Mouse (Mus musculus) left cerebral cortex, postnatal 36 days (tissue): ENCODE results near the gene Lta. TPM values are rescaled to one million over a fixed set of nuclear protein-coding genes. Genes with fewer than 3 reads are reported as not detected.

Experiments used
- DNase-seq, 2 experiments: peaks; one replicate each; pipeline ENCODE4 v3.0.0; 2021 to 2022; ENCODE audit warnings: low spot score in 2 of 2, mixed read lengths in 1 of 2
- intact Hi-C: fragments of 180-260 bp; cut with DNase I; formaldehyde crosslinking; loops from one replicate; pipeline ENCODE4 v1.15.1; 2025
- total RNA-seq, 2 experiments: library from RNA; stranded (reverse); gene quantifications; 2 replicates each; pipeline ENCODE4 v1.2.3; 2021

The Lta gene
- total RNA-seq, 2 experiments from 2014 or later, result 0.44 to 1.1 TPM

DNA sequence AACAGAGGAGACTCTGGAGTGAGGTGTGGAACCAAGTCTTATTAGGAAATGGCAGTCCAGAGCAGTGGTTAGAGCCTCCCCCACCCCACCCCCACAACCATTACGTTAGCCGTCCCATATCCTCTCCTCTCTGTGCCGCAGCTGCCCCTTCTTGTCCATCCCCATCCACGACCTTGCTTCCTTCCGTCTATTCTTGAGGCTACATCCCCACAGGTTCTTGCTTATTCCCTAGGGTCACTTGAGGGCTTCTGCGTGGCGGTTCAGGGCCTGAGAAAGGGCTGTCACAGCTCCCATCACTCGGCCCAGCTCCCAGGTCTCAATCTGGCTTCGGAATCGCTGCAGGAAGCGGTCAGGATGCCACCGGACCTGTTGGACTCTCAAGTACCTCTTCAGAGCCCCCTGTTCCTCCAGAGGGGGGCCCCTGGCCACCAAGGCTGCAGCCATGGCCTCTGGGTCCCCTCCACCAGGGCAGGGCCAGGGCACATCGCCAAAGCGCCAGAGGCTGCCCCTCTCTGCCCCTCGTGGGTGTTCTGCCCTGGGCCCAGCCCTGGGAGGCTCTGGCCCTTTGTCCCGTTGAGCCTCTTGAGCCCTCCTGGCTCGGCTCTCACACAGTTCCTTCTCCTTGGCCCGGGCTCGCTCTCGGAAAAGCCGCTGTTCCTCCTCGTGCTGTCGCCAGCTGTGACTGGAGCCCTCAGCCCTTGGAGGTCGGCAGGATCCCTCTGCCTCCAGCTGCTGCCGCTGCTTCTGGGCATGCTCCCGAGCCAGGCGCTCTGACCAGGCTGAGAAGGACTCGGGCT, 15.2 kb upstream of the Lta start, which contains the start of gene Gm16181:
Gene Gm16181 (plus strand): TSS at position 679 of the 797 bp plus-strand sequence.
- intact Hi-C loops, result no loop called here
- DNase-seq, result no peak

- peak in 1 of 2 experiments; percentile 17 for DNase-seq
- intact Hi-C loops, result no loop called here
Measured at GRCm38 (mm10) chr17:35219601-35220041, 14.5 kb upstream of the Lta start.

DNA sequence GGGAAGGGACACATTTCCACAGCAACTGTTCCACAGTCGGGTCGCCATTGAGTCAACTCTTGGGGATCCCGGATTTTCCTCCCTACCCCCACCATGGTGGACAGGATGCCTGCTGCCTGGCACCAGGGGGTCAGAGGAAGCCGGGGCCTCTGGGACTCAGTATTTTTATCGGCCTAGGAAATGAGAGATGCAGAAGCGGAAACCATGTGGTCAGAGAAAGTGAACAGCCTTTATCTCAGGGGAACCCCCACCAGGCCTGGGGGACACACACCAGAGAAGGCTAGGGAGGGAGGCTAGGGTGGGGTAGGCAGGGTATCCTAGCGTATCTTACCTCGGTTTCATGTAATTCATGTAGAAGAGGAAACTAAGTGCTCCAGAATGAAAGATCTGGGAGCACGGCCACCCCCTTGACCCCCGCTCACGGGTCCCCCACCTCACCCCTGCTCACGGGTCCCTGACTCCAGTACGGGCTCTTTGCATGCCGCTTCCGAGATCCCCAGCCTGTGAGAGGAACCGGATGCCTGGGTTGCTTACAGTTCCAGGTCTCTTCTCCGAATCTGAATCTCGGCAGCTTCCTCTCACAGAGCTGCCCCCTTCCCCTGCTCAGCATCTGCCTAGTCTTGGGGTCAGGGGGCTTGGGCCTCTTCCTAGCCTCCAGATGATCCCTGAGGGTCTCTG, 13.5 kb upstream of the Lta start:
- intact Hi-C loops, result no loop called here

DNA sequence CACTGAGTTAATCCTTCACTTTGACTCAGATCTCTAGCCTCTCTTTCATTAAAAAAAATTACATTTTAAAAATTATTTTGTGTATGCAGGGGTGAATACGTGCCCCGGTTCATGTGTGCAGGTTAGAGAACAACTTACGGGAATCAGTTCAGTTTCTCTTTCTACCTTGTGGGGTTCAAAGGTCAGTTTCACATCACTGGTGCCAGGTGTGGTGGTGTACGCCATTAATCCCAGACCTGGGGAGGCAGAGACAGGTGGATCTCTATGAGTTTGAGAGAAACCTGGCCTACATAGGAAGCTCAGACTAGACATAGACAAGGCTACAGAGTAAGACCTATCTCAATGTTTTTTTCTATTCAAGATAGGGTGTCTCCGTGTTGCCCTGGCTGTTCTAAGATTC, 7.9 kb upstream of the Lta start:
- no peak for DNase-seq
- intact Hi-C loops, result no loop called here

More for the DNA sequence above, 13.5 kb upstream of the Lta start:
- no peak for DNase-seq

GRCm38 (mm10) chr17:35210593-35210992, 5.4 kb upstream of the Lta start:
- DNase-seq, result no peak
- intact Hi-C loops, result no loop called here

- intact Hi-C loops, result no loop called here
Measured at GRCm38 (mm10) chr17:35209785-35210535, 4.8 kb upstream of the Lta start.

GRCm38 (mm10) chr17:35205380-35205769, 224 bp upstream of the Lta start:
- intact Hi-C loops, result no loop called here

More at GRCm38 (mm10) chr17:35209785-35210535, 4.8 kb upstream of the Lta start:
- DNase-seq, result no peak

GRCm38 (mm10) chr17:35202442-35202841, 2.7 kb downstream of the Lta start:
- intact Hi-C loops, result no loop called here
- no peak for DNase-seq

More at GRCm38 (mm10) chr17:35205380-35205769, 224 bp upstream of the Lta start:
- no peak for DNase-seq

DNA sequence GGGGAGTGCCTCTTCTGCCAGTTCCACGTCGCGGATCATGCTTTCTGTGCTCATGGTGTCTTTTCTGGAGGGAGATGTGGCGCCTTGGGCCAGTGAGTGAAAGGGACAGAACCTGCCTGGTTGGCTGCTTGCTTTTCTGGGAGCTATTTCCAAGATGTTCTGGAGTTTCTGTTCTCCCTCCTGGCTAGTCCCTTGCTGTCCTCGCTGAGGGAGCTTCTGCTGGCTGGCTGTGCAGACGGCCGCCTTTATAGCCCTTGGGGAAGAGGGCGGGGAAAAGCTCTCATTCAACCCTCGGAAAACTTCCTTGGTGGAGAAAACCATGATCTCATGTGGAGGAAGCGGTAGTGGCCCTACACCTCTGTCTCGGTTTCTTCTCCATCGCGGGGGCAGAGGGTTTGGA, 3.4 kb downstream of the Lta start, which contains the start of gene Tnf:
Gene Tnf (minus strand): TSS at position 221 of the 400 bp plus-strand sequence.
- peak in 1 of 2 experiments; percentile 11 for DNase-seq
- intact Hi-C loops, result no loop called here

GRCm38 (mm10) chr17:35201128-35201527, 4.0 kb downstream of the Lta start:
- no peak for DNase-seq
- intact Hi-C loops, result no loop called here

GRCm38 (mm10) chr17:35200398-35200797, 4.8 kb downstream of the Lta start:
- intact Hi-C loops, result no loop called here
- DNase-seq, result no peak

DNA sequence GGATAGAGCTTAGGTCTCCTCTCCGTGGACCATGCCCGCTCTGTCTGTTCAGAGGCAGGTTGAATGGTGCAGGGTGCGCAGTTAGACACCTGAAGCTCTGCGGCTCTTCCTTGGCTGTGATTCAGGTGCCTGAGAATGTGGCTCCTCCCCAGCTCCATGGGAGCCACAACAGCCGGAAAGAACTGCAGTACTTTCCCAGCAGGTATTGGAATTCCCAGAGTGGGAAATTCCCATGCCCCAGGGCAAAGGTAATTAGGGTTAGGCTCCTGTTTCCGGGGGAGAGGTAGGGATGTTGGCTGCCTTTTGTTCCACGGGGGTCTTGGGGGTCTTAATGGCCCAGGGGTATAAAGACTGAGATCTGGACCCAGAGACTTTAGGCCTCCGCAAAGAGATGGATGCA, 6.2 kb downstream of the Lta start:
- no peak for DNase-seq
- intact Hi-C loops, result loop anchor here (5.0 kb wide), 1 partner anchor 33 kb away; the partner anchor contains the start of gene Atp6v1g2

- intact Hi-C loops, result loop anchor here (5.0 kb wide), 1 partner anchor 34 kb away; the partner anchor contains the start of gene Atp6v1g2
- no peak for DNase-seq
Measured at GRCm38 (mm10) chr17:35198029-35198428, 7.1 kb downstream of the Lta start.

GRCm38 (mm10) chr17:35197126-35197525, 8.0 kb downstream of the Lta start:
- intact Hi-C loops, result loop anchor here (5.0 kb wide), 1 partner anchor 35 kb away; the partner anchor contains the start of gene Atp6v1g2
- no peak for DNase-seq

GRCm38 (mm10) chr17:35196321-35196641, 8.9 kb downstream of the Lta start:
- intact Hi-C loops, result loop anchor here (5.0 kb wide), 1 partner anchor 36 kb away; the partner anchor contains the start of gene Atp6v1g2
- no peak for DNase-seq

GRCm38 (mm10) chr17:35195631-35196320, 9.4 kb downstream of the Lta start:
- peak; percentile 79 to 85 for DNase-seq
- intact Hi-C loops, result loop anchor here (5.0 kb wide), 1 partner anchor 37 kb away; the partner anchor contains the start of gene Atp6v1g2

DNA sequence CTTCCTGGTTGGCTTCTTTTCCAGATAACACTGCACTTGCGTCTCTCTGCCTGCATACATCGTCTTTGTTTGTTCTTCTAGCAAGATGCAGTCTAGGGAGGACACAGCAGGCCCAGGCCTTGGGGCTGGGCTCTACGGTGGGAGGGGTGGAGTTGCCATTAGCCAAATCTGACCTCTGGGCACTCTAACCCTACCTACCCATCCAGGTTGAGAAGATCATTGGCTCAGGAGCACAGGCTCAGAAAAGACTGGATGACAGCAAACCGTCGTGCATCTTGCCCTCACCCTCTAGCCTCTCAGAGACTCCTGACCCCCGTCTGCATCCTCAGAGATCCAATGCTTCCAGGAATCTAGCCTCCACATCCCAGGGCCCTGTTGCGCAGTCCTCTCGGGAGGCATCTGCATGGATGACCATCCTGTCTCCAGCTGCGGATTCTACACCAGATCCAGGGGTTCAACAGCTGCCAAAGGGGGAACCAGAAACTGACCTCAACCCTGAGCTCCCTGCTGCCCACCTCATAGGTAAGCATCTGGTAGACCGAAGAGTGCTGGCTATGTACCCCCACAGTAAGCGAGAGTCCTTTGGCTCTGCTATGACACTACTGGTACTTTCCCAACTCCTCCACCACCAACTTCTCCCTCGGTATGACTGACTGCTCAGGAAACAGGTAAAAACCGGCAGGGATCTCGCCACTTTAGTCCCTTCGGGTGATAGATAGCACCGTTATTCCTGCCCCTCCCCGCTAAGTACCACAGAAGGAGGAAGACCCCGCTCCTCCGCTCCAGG, 10.1 kb downstream of the Lta start:
- intact Hi-C loops, result loop anchor here (5.0 kb wide), 1 partner anchor 37 kb away; the partner anchor contains the start of gene Atp6v1g2
- DNase-seq, result no peak
